Mouse (Mus musculus) hematopoietic stem cell, adult 5-6 weeks (primary cell): Measurements from ENCODE around the gene 2300002M23Rik. TPM values are rescaled to one million over a fixed set of nuclear protein-coding genes. Genes with fewer than 3 reads are reported as not detected.

Source experiments
- ATAC-seq, 2 experiments: fragments of 125-278 bp in 1 of 2; replicated peaks in 1 of 2; 2 replicates each; pipeline ENCODE4 v1.8.0; 2016 to 2017; ENCODE audit warnings: inconsistent platforms in 2 of 2, mild to moderate bottlenecking in 2 of 2, moderate number of reproducible peaks in 2 of 2, low read depth in 1 of 2, moderate TSS enrichment in 1 of 2; ENCODE audit not compliant: low FRiP score in 2 of 2, poor library complexity in 2 of 2, severe bottlenecking in 2 of 2, insufficient read depth in 1 of 2, low TSS enrichment in 1 of 2
- total RNA-seq: library from RNA; stranded (forward); fragments of 172-1452, 232-1000 nt; gene quantifications from 2 replicates; pipeline ENCODE4 v1.2.3, GENCODE M21; 2017

The 2300002M23Rik gene
- total RNA-seq, 1 experiment from 2014 or later: not detected

- ATAC-seq: no peak
These were observed 16.4 kb upstream of the 2300002M23Rik start for GRCm38 (mm10) chr17:35550871-35551270.

- ATAC-seq: no peak
These were observed 15.3 kb upstream of the 2300002M23Rik start, which contains the start of gene Cdsn for GRCm38 (mm10) chr17:35551881-35552414. Gene Cdsn, plus strand, starts transcription at chr17:35552128.

GRCm38 (mm10) chr17:35554321-35554720 is 12.9 kb upstream of the 2300002M23Rik start:
- no peak for ATAC-seq

- ATAC-seq: no peak
These were observed 12.4 kb upstream of the 2300002M23Rik start for GRCm38 (mm10) chr17:35554761-35555397.

- no peak for ATAC-seq
These were observed 11.0 kb upstream of the 2300002M23Rik start for GRCm38 (mm10) chr17:35556186-35556765.

- ATAC-seq: peak; percentile 53 to 71
These were observed 10.4 kb upstream of the 2300002M23Rik start for GRCm38 (mm10) chr17:35556812-35557211.

- no peak for ATAC-seq
These were observed 9.9 kb upstream of the 2300002M23Rik start for GRCm38 (mm10) chr17:35557351-35557750.

GRCm38 (mm10) chr17:35558216-35558615 is 9.0 kb upstream of the 2300002M23Rik start:
- ATAC-seq: no peak

- no peak for ATAC-seq
These were observed 517 bp downstream of the 2300002M23Rik start for GRCm38 (mm10) chr17:35567767-35568166.

- peak; percentile 32 to 42; a peak in 2 of 4 replicates for ATAC-seq
These were observed 2.1 kb downstream of the 2300002M23Rik start for GRCm38 (mm10) chr17:35569091-35569944.

- no peak for ATAC-seq
These were observed 3.6 kb downstream of the 2300002M23Rik start for GRCm38 (mm10) chr17:35570836-35571235.

- ATAC-seq: no peak
These were observed 4.2 kb downstream of the 2300002M23Rik start for GRCm38 (mm10) chr17:35571477-35571876.

GRCm38 (mm10) chr17:35578211-35578610 is 11.0 kb downstream of the 2300002M23Rik start:
- peak; percentile 84 to 88 for ATAC-seq

- ATAC-seq: no peak
These were observed 15.7 kb downstream of the 2300002M23Rik start for GRCm38 (mm10) chr17:35582900-35583299.

GRCm38 (mm10) chr17:35584330-35584937 is 17.2 kb downstream of the 2300002M23Rik start:
- peak; percentile 65 to 74; a peak in 3 of 4 replicates for ATAC-seq

GRCm38 (mm10) chr17:35587291-35587690 is 20.0 kb downstream of the 2300002M23Rik start:
- ATAC-seq: no peak

GRCm38 (mm10) chr17:35588387-35588786 is 21.1 kb downstream of the 2300002M23Rik start:
- ATAC-seq: no peak
